In the genomic region with DNA sequence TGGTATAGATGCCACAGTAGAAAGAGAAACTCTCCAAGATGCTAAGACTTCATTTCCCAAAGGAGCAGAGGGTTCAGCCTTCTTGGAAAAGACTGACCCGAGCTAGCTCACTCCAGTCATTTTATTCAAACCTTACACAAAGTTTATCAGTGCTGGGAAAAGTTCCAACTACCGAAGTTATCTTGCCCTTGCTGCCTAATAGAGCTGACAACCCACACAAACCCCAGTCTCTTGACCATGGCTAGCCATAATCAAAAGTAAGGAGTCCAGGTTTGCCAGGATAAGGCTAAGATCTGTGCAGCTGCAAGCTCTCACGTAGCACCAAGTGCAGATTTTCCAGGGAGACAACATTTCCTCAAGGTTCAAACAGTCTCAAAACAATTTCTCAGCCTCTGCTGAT, we compare ENCODE assay signal across 17 mouse cellular contexts.
"Had no signal": no experiment of that assay in that cellular context is flagged by ENCODE, and none has a peak within 500 bp of the region (broad histone marks: within the 10 kb centered on the region; RNA-seq: fewer than 3 reads in every experiment).

No protein-coding gene starts in this region.

- H3K9ac ChIP-seq: limb, embryonic 12.5 days; limb, embryonic 15.5 days; liver, embryonic 13.5 days; midbrain, embryonic 13.5 days; stomach, embryonic 15.5 days had no signal

- H3K4me3 ChIP-seq: limb, embryonic 12.5 days; limb, embryonic 15.5 days; liver, embryonic 13.5 days; midbrain, embryonic 13.5 days; stomach, embryonic 15.5 days had no signal

- H3K4me2 ChIP-seq: limb, embryonic 12.5 days; limb, embryonic 15.5 days; liver, embryonic 13.5 days; midbrain, embryonic 13.5 days; stomach, embryonic 15.5 days had no signal

- ATAC-seq: midbrain, embryonic 13.5 days had no signal

- DNase-seq: kidney, adult 18-20 months; kidney, adult 9 months; kidney, postnatal 14 days; kidney, postnatal 4 days; left cerebral cortex, postnatal 4 days; liver, embryonic 13.5 days; lung, adult 2 months; lung, postnatal 14 days; lung, postnatal 4 days; retina, postnatal 1 day; right cerebral cortex, postnatal 25 days; spleen, adult 18-20 months; thymus, postnatal 25 days had no signal

- H3K27ac ChIP-seq: limb, embryonic 12.5 days; limb, embryonic 15.5 days; liver, embryonic 13.5 days; midbrain, embryonic 13.5 days; stomach, embryonic 15.5 days had no signal

- H3K9me3 ChIP-seq: limb, embryonic 12.5 days; limb, embryonic 15.5 days; liver, embryonic 13.5 days; midbrain, embryonic 13.5 days; stomach, embryonic 15.5 days had no signal

- H3K4me1 ChIP-seq: limb, embryonic 15.5 days; stomach, embryonic 15.5 days had no signal

- H3K27me3 ChIP-seq: limb, embryonic 12.5 days; limb, embryonic 15.5 days; liver, embryonic 13.5 days; midbrain, embryonic 13.5 days; stomach, embryonic 15.5 days had no signal
